Mouse (Mus musculus): ENCODE results near the gene Bicc1. TPM values are rescaled to one million over a fixed set of nuclear protein-coding genes. Genes with fewer than 3 reads are reported as not detected.

Gene Bicc1
- polyA plus RNA-seq, 1 experiment from 2014 or later, result 4.3 TPM

- WGBS, result 57% methylated on average over 5 of the region's 5 CpGs
- Histone ChIP-seq H3K4me2 (ENCODE audit: low read length) (no peak overlapping the region), H3K4me3 (ENCODE audit: low read depth, low read length) (no peak overlapping the region), H3K36me3 (ENCODE audit: control insufficient read depth, insufficient read depth, low read length) (no peaks in the 10 kb centered on the region), H3K9ac (ENCODE audit: low read depth, low read length) (no peak overlapping the region), H3K4me1 (ENCODE audit: control insufficient read depth, insufficient read depth, low read length) (peaks cover 9% of the 10 kb centered on the region), H3K27ac (ENCODE audit: low read length) (no peak overlapping the region), H3K9me3 (replicated peaks; ENCODE audit: control insufficient read depth, low read length, poor library complexity, severe bottlenecking) (no peaks in the 10 kb centered on the region), H3K27me3 (ENCODE audit: control insufficient read depth, insufficient read depth, low read depth, low read length) (no peaks in the 10 kb centered on the region)
- ATAC-seq, result no peak; the same call in 1 of the 2 replicates
Observed at GRCm38 (mm10) chr10:70902751-70903485, 256.6 kb downstream of the Bicc1 start.

- Histone ChIP-seq H3K9ac (ENCODE audit: low read depth, low read length) (no peak overlapping the region), H3K4me1 (ENCODE audit: control insufficient read depth, insufficient read depth, low read length) (peaks cover 9% of the 10 kb centered on the region), H3K27me3 (ENCODE audit: control insufficient read depth, insufficient read depth, low read depth, low read length) (no peaks in the 10 kb centered on the region), H3K4me3 (ENCODE audit: low read depth, low read length) (no peak overlapping the region), H3K36me3 (ENCODE audit: control insufficient read depth, insufficient read depth, low read length) (no peaks in the 10 kb centered on the region), H3K9me3 (replicated peaks; ENCODE audit: control insufficient read depth, low read length, poor library complexity, severe bottlenecking) (no peaks in the 10 kb centered on the region), H3K4me2 (ENCODE audit: low read length) (no peak overlapping the region), H3K27ac (ENCODE audit: low read length) (peak overlapping the region; percentile 71; the same call in 1 of the 2 replicates)
- peak; percentile 89 for ATAC-seq
- WGBS, result 38% methylated on average over 11 of the region's 11 CpGs
Observed at GRCm38 (mm10) chr10:70901193-70901875, 258.2 kb downstream of the Bicc1 start.

GRCm38 (mm10) chr10:70895891-70896290, 263.6 kb downstream of the Bicc1 start:
- H3K9ac ChIP-seq (ENCODE audit: low read depth, low read length), result no peak overlapping the region
- no peak for ATAC-seq
- H3K4me3 ChIP-seq (ENCODE audit: low read depth, low read length), result no peak overlapping the region
- H3K36me3 ChIP-seq (ENCODE audit: control insufficient read depth, insufficient read depth, low read length), result no peaks in the 10 kb centered on the region
- peaks cover 2% of the 10 kb centered on the region for H3K4me1 ChIP-seq (ENCODE audit: control insufficient read depth, insufficient read depth, low read length)
- no peaks in the 10 kb centered on the region for H3K9me3 ChIP-seq (replicated peaks; ENCODE audit: control insufficient read depth, low read length, poor library complexity, severe bottlenecking)
- 88% methylated on average over 8 of the region's 8 CpGs for WGBS
- no peak overlapping the region for H3K27ac ChIP-seq (ENCODE audit: low read length)
- no peak overlapping the region for H3K4me2 ChIP-seq (ENCODE audit: low read length)
- no peaks in the 10 kb centered on the region for H3K27me3 ChIP-seq (ENCODE audit: control insufficient read depth, insufficient read depth, low read depth, low read length)

- no peak for ATAC-seq
- Histone ChIP-seq H3K27ac (ENCODE audit: low read length) (no peak overlapping the region), H3K36me3 (ENCODE audit: control insufficient read depth, insufficient read depth, low read length) (no peaks in the 10 kb centered on the region), H3K27me3 (ENCODE audit: control insufficient read depth, insufficient read depth, low read depth, low read length) (no peaks in the 10 kb centered on the region), H3K4me3 (ENCODE audit: low read depth, low read length) (no peak overlapping the region), H3K4me1 (ENCODE audit: control insufficient read depth, insufficient read depth, low read length) (peaks cover 4% of the 10 kb centered on the region), H3K9ac (ENCODE audit: low read depth, low read length) (no peak overlapping the region), H3K4me2 (ENCODE audit: low read length) (no peak overlapping the region), H3K9me3 (replicated peaks; ENCODE audit: control insufficient read depth, low read length, poor library complexity, severe bottlenecking) (no peaks in the 10 kb centered on the region)
- WGBS, result 90% methylated on average over 1 of the region's 1 CpGs
Observed at GRCm38 (mm10) chr10:70878046-70878445, 281.5 kb downstream of the Bicc1 start.

GRCm38 (mm10) chr10:70877631-70878030, 281.9 kb downstream of the Bicc1 start:
- no peak overlapping the region for H3K4me2 ChIP-seq (ENCODE audit: low read length)
- no peaks in the 10 kb centered on the region for H3K36me3 ChIP-seq (ENCODE audit: control insufficient read depth, insufficient read depth, low read length)
- no peak overlapping the region for H3K4me3 ChIP-seq (ENCODE audit: low read depth, low read length)
- H3K9me3 ChIP-seq (replicated peaks; ENCODE audit: control insufficient read depth, low read length, poor library complexity, severe bottlenecking), result no peaks in the 10 kb centered on the region
- H3K27me3 ChIP-seq (ENCODE audit: control insufficient read depth, insufficient read depth, low read depth, low read length), result no peaks in the 10 kb centered on the region
- no peak overlapping the region for H3K9ac ChIP-seq (ENCODE audit: low read depth, low read length)
- ATAC-seq, result no peak
- H3K4me1 ChIP-seq (ENCODE audit: control insufficient read depth, insufficient read depth, low read length), result peaks cover 4% of the 10 kb centered on the region
- no peak overlapping the region for H3K27ac ChIP-seq (ENCODE audit: low read length)
- 92% methylated on average over 8 of the region's 8 CpGs for WGBS

- Histone ChIP-seq H3K9ac (ENCODE audit: low read depth, low read length) (no peak overlapping the region), H3K27me3 (ENCODE audit: control insufficient read depth, insufficient read depth, low read depth, low read length) (no peaks in the 10 kb centered on the region), H3K4me2 (ENCODE audit: low read length) (no peak overlapping the region), H3K4me3 (ENCODE audit: low read depth, low read length) (no peak overlapping the region), H3K27ac (ENCODE audit: low read length) (no peak overlapping the region), H3K36me3 (ENCODE audit: control insufficient read depth, insufficient read depth, low read length) (no peaks in the 10 kb centered on the region), H3K4me1 (ENCODE audit: control insufficient read depth, insufficient read depth, low read length) (peaks cover 4% of the 10 kb centered on the region), H3K9me3 (replicated peaks; ENCODE audit: control insufficient read depth, low read length, poor library complexity, severe bottlenecking) (no peaks in the 10 kb centered on the region)
- ATAC-seq, result no peak
- 66% methylated on average over 9 of the region's 9 CpGs for WGBS
Observed at GRCm38 (mm10) chr10:70876522-70876921, 283.0 kb downstream of the Bicc1 start.

- H3K27me3 ChIP-seq (ENCODE audit: control insufficient read depth, insufficient read depth, low read depth, low read length), result no peaks in the 10 kb centered on the region
- WGBS, result 61% methylated on average over 8 of the region's 8 CpGs
Observed at GRCm38 (mm10) chr10:70876119-70876518, 283.4 kb downstream of the Bicc1 start.

GRCm38 (mm10) chr10:70874994-70875538, 284.4 kb downstream of the Bicc1 start:
- Histone ChIP-seq H3K4me3 (ENCODE audit: low read depth, low read length) (no peak overlapping the region), H3K4me2 (ENCODE audit: low read length) (no peak overlapping the region; the same call in 1 of the 2 replicates), H3K36me3 (ENCODE audit: control insufficient read depth, insufficient read depth, low read length) (no peaks in the 10 kb centered on the region), H3K27me3 (ENCODE audit: control insufficient read depth, insufficient read depth, low read depth, low read length) (no peaks in the 10 kb centered on the region), H3K9ac (ENCODE audit: low read depth, low read length) (0 out of 2 replicates have a peak overlapping the region, but pooled peaks have one; percentile 35), H3K9me3 (replicated peaks; ENCODE audit: control insufficient read depth, low read length, poor library complexity, severe bottlenecking) (no peaks in the 10 kb centered on the region), H3K4me1 (ENCODE audit: control insufficient read depth, insufficient read depth, low read length) (peaks cover 4% of the 10 kb centered on the region), H3K27ac (ENCODE audit: low read length) (no peak overlapping the region; the same call in 1 of the 2 replicates)
- 14% methylated on average over 12 of the region's 12 CpGs for WGBS
- 0 out of 2 replicates have a peak, but pooled peaks have one; percentile 32 for ATAC-seq

More at GRCm38 (mm10) chr10:70876119-70876518, 283.4 kb downstream of the Bicc1 start:
- H3K36me3 ChIP-seq (ENCODE audit: control insufficient read depth, insufficient read depth, low read length), result no peaks in the 10 kb centered on the region
- no peak for ATAC-seq
- H3K27ac ChIP-seq (ENCODE audit: low read length), result no peak overlapping the region
- H3K4me2 ChIP-seq (ENCODE audit: low read length), result no peak overlapping the region
- H3K4me3 ChIP-seq (ENCODE audit: low read depth, low read length), result no peak overlapping the region
- no peaks in the 10 kb centered on the region for H3K9me3 ChIP-seq (replicated peaks; ENCODE audit: control insufficient read depth, low read length, poor library complexity, severe bottlenecking)
- H3K9ac ChIP-seq (ENCODE audit: low read depth, low read length), result no peak overlapping the region
- peaks cover 4% of the 10 kb centered on the region for H3K4me1 ChIP-seq (ENCODE audit: control insufficient read depth, insufficient read depth, low read length)

Data from midbrain, embryonic 16.5 days (tissue).